Mouse (Mus musculus): ENCODE results near the gene 2310039H08Rik. TPM values are rescaled to one million over a fixed set of nuclear protein-coding genes. Genes with fewer than 3 reads are reported as not detected.

2310039H08Rik gene
- polyA plus RNA-seq, 1 experiment from 2014 or later = 43.4 TPM

DNA sequence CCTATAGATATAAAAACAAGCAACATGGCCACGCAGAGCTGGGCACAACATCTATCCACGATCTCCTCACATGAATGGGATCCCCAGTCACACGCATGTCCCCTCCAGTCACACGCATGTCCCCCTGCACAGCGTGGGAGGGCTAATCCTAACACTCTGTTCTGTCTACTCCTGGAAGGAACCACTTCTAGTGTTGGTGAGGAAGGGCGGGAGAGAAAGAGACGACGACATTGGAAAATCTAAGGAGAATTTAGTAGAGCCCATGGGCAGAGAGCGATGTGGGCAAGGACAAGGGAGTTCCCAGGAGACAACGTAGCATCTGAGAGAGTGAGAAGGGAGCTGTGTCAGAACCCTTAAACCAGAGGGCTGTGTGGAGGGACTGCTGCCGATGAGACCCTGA lies 1.9 kb upstream of the 2310039H08Rik start:
- Histone ChIP-seq H3K4me3 (ENCODE audit: low read depth, low read length) (no peak overlapping the region), H3K36me3 (ENCODE audit: control insufficient read depth, insufficient read depth, low read length) (0 out of 2 replicates have a peak, but pooled peaks cover 2% of the 10 kb centered on the region), H3K9ac (ENCODE audit: low read length) (no peak overlapping the region), H3K4me1 (ENCODE audit: control insufficient read depth, insufficient read depth, low read length) (peaks cover 11% of the 10 kb centered on the region; the same call in 1 of the 2 replicates), H3K27ac (replicated peaks; ENCODE audit: low read depth, low read length) (no peak overlapping the region), H3K4me2 (ENCODE audit: low read depth, severe bottlenecking) (no peak overlapping the region), H3K27me3 (ENCODE audit: control insufficient read depth, insufficient read depth, low read length) (no peaks in the 10 kb centered on the region), H3K9me3 (ENCODE audit: control insufficient read depth, low read length) (no peaks in the 10 kb centered on the region)
- DNase-seq (ENCODE audit: low spot score) (no peak), ATAC-seq (ENCODE audit: insufficient number of reproducible peaks, low FRiP score, low TSS enrichment, low read depth) (no peak)
- WGBS = 92% methylated on average over 11 of the region's 11 CpGs

DNA sequence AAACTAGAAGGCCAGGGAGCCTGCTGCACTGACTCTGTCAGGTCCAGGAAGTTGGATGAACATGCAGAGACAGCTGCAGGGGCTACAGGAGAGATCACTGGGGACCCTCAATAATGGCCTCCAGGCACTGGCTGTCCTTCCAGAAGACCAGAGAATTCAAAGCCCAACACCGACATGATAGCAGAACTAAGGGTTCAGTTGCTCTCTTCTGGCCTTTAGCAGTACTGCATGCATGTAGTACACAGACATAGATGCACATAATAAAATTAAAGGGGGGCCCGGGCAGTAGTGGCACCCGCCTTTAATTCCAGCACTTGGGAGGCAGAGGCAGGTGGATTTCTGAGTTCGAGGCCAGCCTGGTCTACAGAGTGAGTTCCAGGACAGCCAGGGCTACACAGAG lies 1.4 kb upstream of the 2310039H08Rik start:
- Histone ChIP-seq H3K27me3 (ENCODE audit: control insufficient read depth, insufficient read depth, low read length) (no peaks in the 10 kb centered on the region), H3K9me3 (ENCODE audit: control insufficient read depth, low read length) (no peaks in the 10 kb centered on the region), H3K27ac (replicated peaks; ENCODE audit: low read depth, low read length) (no peak overlapping the region), H3K4me1 (ENCODE audit: control insufficient read depth, insufficient read depth, low read length) (peaks cover 11% of the 10 kb centered on the region; the same call in 1 of the 2 replicates), H3K4me3 (ENCODE audit: low read depth, low read length) (no peak overlapping the region), H3K36me3 (ENCODE audit: control insufficient read depth, insufficient read depth, low read length) (peaks cover 4% of the 10 kb centered on the region), H3K9ac (ENCODE audit: low read length) (no peak overlapping the region), H3K4me2 (ENCODE audit: low read depth, severe bottlenecking) (no peak overlapping the region)
- no peak for DNase-seq (ENCODE audit: low spot score)
- 77% methylated on average over 4 of the region's 4 CpGs for WGBS
- ATAC-seq (ENCODE audit: insufficient number of reproducible peaks, low FRiP score, low TSS enrichment, low read depth) = no peak

DNA sequence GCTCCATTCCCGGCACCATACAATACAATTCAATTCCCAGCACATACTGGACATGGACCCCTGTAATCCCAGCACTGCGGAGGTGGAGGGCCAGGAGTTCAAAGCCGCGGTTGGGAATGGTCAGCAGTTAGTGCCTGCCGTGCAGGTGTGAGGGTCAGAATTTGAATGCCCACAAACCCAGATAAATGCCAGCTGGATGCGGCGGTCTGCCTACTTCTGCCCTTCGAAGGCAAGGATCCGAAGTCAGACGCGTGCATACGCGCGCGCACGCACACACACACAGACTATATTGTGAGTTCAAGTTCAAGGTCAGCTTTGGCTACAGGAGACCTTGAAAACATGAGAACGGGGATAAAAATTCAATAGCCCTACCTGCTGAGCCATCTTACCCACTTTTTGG lies 819 bp upstream of the 2310039H08Rik start:
- Histone ChIP-seq H3K27ac (replicated peaks; ENCODE audit: low read depth, low read length) (no peak overlapping the region), H3K4me3 (ENCODE audit: low read depth, low read length) (peak overlapping the region; percentile 85)
- 64% methylated on average over 17 of the region's 17 CpGs for WGBS

GRCm38 (mm10) chr17:46772038-46772403 lies 414 bp upstream of the 2310039H08Rik start:
- Histone ChIP-seq H3K4me2 (ENCODE audit: low read depth, severe bottlenecking) (peak overlapping the region; percentile 88), H3K9me3 (ENCODE audit: control insufficient read depth, low read length) (no peaks in the 10 kb centered on the region), H3K36me3 (ENCODE audit: control insufficient read depth, insufficient read depth, low read length) (peaks cover 8% of the 10 kb centered on the region), H3K4me1 (ENCODE audit: control insufficient read depth, insufficient read depth, low read length) (peaks cover 11% of the 10 kb centered on the region; the same call in 1 of the 2 replicates), H3K27ac (replicated peaks; ENCODE audit: low read depth, low read length) (no peak overlapping the region), H3K9ac (ENCODE audit: low read length) (peak overlapping the region; percentile 41; the same call in 1 of the 2 replicates), H3K27me3 (ENCODE audit: control insufficient read depth, insufficient read depth, low read length) (no peaks in the 10 kb centered on the region), H3K4me3 (ENCODE audit: low read depth, low read length) (peak overlapping the region; percentile 85)
- WGBS = 12% methylated on average over 5 of the region's 5 CpGs
- no peak for DNase-seq (ENCODE audit: low spot score)
- no peak for ATAC-seq (ENCODE audit: insufficient number of reproducible peaks, low FRiP score, low TSS enrichment, low read depth)

More for the DNA sequence above, 819 bp upstream of the 2310039H08Rik start:
- Histone ChIP-seq H3K4me1 (ENCODE audit: control insufficient read depth, insufficient read depth, low read length) (peaks cover 11% of the 10 kb centered on the region; the same call in 1 of the 2 replicates), H3K9me3 (ENCODE audit: control insufficient read depth, low read length) (no peaks in the 10 kb centered on the region), H3K36me3 (ENCODE audit: control insufficient read depth, insufficient read depth, low read length) (peaks cover 8% of the 10 kb centered on the region), H3K9ac (ENCODE audit: low read length) (no peak overlapping the region), H3K4me2 (ENCODE audit: low read depth, severe bottlenecking) (peak overlapping the region; percentile 88), H3K27me3 (ENCODE audit: control insufficient read depth, insufficient read depth, low read length) (no peaks in the 10 kb centered on the region)
- ATAC-seq (ENCODE audit: insufficient number of reproducible peaks, low FRiP score, low TSS enrichment, low read depth) (no peak), DNase-seq (ENCODE audit: low spot score) (no peak)

DNA sequence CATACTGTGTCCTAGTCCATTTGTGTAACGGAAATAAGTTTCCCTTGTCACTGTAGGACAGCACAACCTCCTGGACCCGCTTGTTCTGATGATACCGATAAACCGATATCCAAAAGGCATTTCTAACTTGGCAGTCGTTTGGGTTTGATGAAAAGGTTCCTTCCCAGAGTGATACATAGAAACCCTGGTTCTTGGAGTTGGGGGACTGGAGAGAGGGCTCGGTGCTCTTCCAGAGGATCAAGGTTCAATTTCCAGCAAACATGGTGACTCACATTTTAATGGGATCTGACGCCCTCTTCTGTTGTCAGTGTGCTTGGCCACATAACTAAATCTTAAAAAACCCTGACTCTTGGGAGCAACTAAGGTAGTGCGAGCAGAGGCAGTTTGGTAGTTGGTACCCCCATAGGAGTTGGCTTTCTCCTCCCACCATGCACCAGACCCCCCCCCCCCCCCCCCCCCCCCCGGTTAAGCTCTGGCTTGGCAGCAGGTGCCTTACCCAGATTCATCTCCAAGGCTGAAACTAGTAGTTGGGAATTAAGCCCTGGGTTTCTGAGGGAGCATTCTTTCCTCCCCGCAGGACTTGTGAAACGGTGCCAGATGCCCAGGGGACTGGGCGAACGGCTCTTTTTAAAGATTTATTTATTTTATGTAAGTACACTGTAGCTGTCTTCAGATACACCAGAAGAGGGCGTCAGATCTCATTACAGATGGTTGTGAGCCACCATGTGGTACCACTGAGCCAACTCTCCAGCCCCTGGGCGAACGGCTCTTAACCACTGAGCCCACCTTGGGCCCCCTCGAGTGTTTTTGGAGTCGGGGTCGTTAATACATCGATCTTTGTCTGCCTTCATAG lies 1.1 kb downstream of the 2310039H08Rik start:
- Histone ChIP-seq H3K27me3 (ENCODE audit: control insufficient read depth, insufficient read depth, low read length) (no peaks in the 10 kb centered on the region), H3K9ac (ENCODE audit: low read length) (peak overlapping the region; percentile 79), H3K36me3 (ENCODE audit: control insufficient read depth, insufficient read depth, low read length) (peaks cover 19% of the 10 kb centered on the region), H3K9me3 (ENCODE audit: control insufficient read depth, low read length) (no peaks in the 10 kb centered on the region), H3K27ac (replicated peaks; ENCODE audit: low read depth, low read length) (no peak overlapping the region), H3K4me3 (ENCODE audit: low read depth, low read length) (peak overlapping the region; percentile 85), H3K4me2 (ENCODE audit: low read depth, severe bottlenecking) (peak overlapping the region; percentile 88), H3K4me1 (ENCODE audit: control insufficient read depth, insufficient read depth, low read length) (0 out of 2 replicates have a peak, but pooled peaks cover 6% of the 10 kb centered on the region)
- ATAC-seq (ENCODE audit: insufficient number of reproducible peaks, low FRiP score, low TSS enrichment, low read depth) (no peak), DNase-seq (ENCODE audit: low spot score) (peak; percentile 39)
- WGBS = 11% methylated on average over 19 of the region's 20 CpGs

GRCm38 (mm10) chr17:46774131-46774472 lies 1.7 kb downstream of the 2310039H08Rik start:
- ATAC-seq (ENCODE audit: insufficient number of reproducible peaks, low FRiP score, low TSS enrichment, low read depth) (no peak), DNase-seq (ENCODE audit: low spot score) (no peak)
- WGBS = 48% methylated on average over 2 of the region's 2 CpGs
- no peak overlapping the region for H3K27ac ChIP-seq (replicated peaks; ENCODE audit: low read depth, low read length)
- no peaks in the 10 kb centered on the region for H3K9me3 ChIP-seq (ENCODE audit: control insufficient read depth, low read length)
- H3K36me3 ChIP-seq (ENCODE audit: control insufficient read depth, insufficient read depth, low read length) = peaks cover 25% of the 10 kb centered on the region
- H3K9ac ChIP-seq (ENCODE audit: low read length) = no peak overlapping the region
- no peak overlapping the region for H3K4me2 ChIP-seq (ENCODE audit: low read depth, severe bottlenecking)
- H3K27me3 ChIP-seq (ENCODE audit: control insufficient read depth, insufficient read depth, low read length) = no peaks in the 10 kb centered on the region
- 0 out of 2 replicates have a peak, but pooled peaks cover 6% of the 10 kb centered on the region for H3K4me1 ChIP-seq (ENCODE audit: control insufficient read depth, insufficient read depth, low read length)
- no peak overlapping the region for H3K4me3 ChIP-seq (ENCODE audit: low read depth, low read length)

- H3K4me3 ChIP-seq (ENCODE audit: low read depth, low read length) = no peak overlapping the region
- H3K4me1 ChIP-seq (ENCODE audit: control insufficient read depth, insufficient read depth, low read length) = 0 out of 2 replicates have a peak, but pooled peaks cover 6% of the 10 kb centered on the region
- no peak overlapping the region for H3K9ac ChIP-seq (ENCODE audit: low read length)
- ATAC-seq (ENCODE audit: insufficient number of reproducible peaks, low FRiP score, low TSS enrichment, low read depth) (no peak), DNase-seq (ENCODE audit: low spot score) (no peak)
- 95% methylated on average over 9 of the region's 9 CpGs for WGBS
- peaks cover 33% of the 10 kb centered on the region for H3K36me3 ChIP-seq (ENCODE audit: control insufficient read depth, insufficient read depth, low read length)
- no peaks in the 10 kb centered on the region for H3K9me3 ChIP-seq (ENCODE audit: control insufficient read depth, low read length)
- H3K27ac ChIP-seq (replicated peaks; ENCODE audit: low read depth, low read length) = no peak overlapping the region
- H3K27me3 ChIP-seq (ENCODE audit: control insufficient read depth, insufficient read depth, low read length) = no peaks in the 10 kb centered on the region
- H3K4me2 ChIP-seq (ENCODE audit: low read depth, severe bottlenecking) = no peak overlapping the region
These were observed 2.6 kb downstream of the 2310039H08Rik start for GRCm38 (mm10) chr17:46775070-46775469.

GRCm38 (mm10) chr17:46776087-46776486 lies 3.7 kb downstream of the 2310039H08Rik start:
- DNase-seq (ENCODE audit: low spot score) (no peak), ATAC-seq (ENCODE audit: insufficient number of reproducible peaks, low FRiP score, low TSS enrichment, low read depth) (no peak)
- 84% methylated on average over 3 of the region's 3 CpGs for whole genome bisulfite sequencing
- H3K27me3 ChIP-seq (ENCODE audit: control insufficient read depth, insufficient read depth, low read length) = no peaks in the 10 kb centered on the region
- H3K9ac ChIP-seq (ENCODE audit: low read length) = no peak overlapping the region
- no peak overlapping the region for H3K4me2 ChIP-seq (ENCODE audit: low read depth, severe bottlenecking)
- no peak overlapping the region for H3K4me3 ChIP-seq (ENCODE audit: low read depth, low read length)
- no peak overlapping the region for H3K27ac ChIP-seq (replicated peaks; ENCODE audit: low read depth, low read length)
- H3K9me3 ChIP-seq (ENCODE audit: control insufficient read depth, low read length) = no peaks in the 10 kb centered on the region
- peaks cover 38% of the 10 kb centered on the region for H3K36me3 ChIP-seq (ENCODE audit: control insufficient read depth, insufficient read depth, low read length)
- 0 out of 2 replicates have a peak, but pooled peaks cover 6% of the 10 kb centered on the region for H3K4me1 ChIP-seq (ENCODE audit: control insufficient read depth, insufficient read depth, low read length)

All from limb, embryonic 11.5 days (tissue).